Mouse (Mus musculus) spleen, adult 2 months (tissue): ENCODE measurements around the gene Nxn. TPM values are rescaled to one million over a fixed set of nuclear protein-coding genes. Genes with fewer than 3 reads are reported as not detected.

Experiments
- DNase-seq, 2 experiments: peaks; one replicate each; pipeline versions ENCODE4 v3.0.0 to v3.0.0-alpha.2; 2012 to 2021; ENCODE audit warnings: low spot score in 2 of 2, low read depth in 1 of 2
- H3K27ac ChIP-seq: fragments of 200-500 bp; 2 replicates; pipeline ENCODE4 v1.5.1; 2012; ENCODE audit warnings: low read length, inconsistent platforms; ENCODE audit not compliant: insufficient read depth
- H3K27me3 ChIP-seq: fragments of 200-500 bp; 2 replicates; pipeline ENCODE4 v1.6.1; 2012; ENCODE audit warnings: mild to moderate bottlenecking, moderate library complexity, low read length, inconsistent platforms; ENCODE audit not compliant: control insufficient read depth, insufficient read depth
- H3K36me3 ChIP-seq: fragments of 200-500 bp; 2 replicates; pipeline ENCODE4 v1.6.1; 2012; ENCODE audit warnings: mild to moderate bottlenecking, low read length, inconsistent platforms; ENCODE audit not compliant: control insufficient read depth, insufficient read depth
- H3K4me1 ChIP-seq: fragments of 200-500 bp; 2 replicates; pipeline ENCODE4 v1.6.1; 2011; ENCODE audit warnings: inconsistent platforms; ENCODE audit not compliant: control insufficient read depth, insufficient read depth, insufficient read length
- H3K4me3 ChIP-seq: fragments of 200-500 bp; 2 replicates; pipeline ENCODE4 v1.5.1; 2011; ENCODE audit warnings: mild to moderate bottlenecking, inconsistent platforms; ENCODE audit not compliant: insufficient read depth, insufficient read length; ENCODE audit errors: extremely low read depth
- CTCF ChIP-seq: fragments of 200-500 bp; IDR thresholded peaks from 2 replicates; pipeline ENCODE4 v1.5.1; 2011; ENCODE audit warnings: mild to moderate bottlenecking, inconsistent platforms; ENCODE audit not compliant: insufficient read depth, insufficient read length, insufficient replicate concordance; ENCODE audit errors: extremely low read depth
- POLR2A ChIP-seq: fragments of 200-500 bp; IDR thresholded peaks from 2 replicates; pipeline ENCODE4 v1.6.1; 2011; ENCODE audit warnings: low read depth, low read length, inconsistent platforms
- WGBS: fragments of 180-500 bp; shearing (Covaris S2); methylation state at CpG from one replicate; pipeline ENCODE4 v1.1.7; 2018; 5-methylcytosine and 5-hydroxymethylcytosine counted together
- polyA plus RNA-seq: library from polyadenylated mRNA; depleted of rRNA; stranded (reverse); fragments of >200 nt; gene quantifications from 2 replicates; pipeline ENCODE4 v1.2.3, GENCODE M21; 2012

Nxn gene
- polyA plus RNA-seq, 1 experiment = 6.9 TPM

GRCm38 (mm10) chr11:76294836-76295235, 104.1 kb downstream of the Nxn start:
- TF ChIP-seq POLR2A = no peak
- TF ChIP-seq CTCF = no peak

DNA sequence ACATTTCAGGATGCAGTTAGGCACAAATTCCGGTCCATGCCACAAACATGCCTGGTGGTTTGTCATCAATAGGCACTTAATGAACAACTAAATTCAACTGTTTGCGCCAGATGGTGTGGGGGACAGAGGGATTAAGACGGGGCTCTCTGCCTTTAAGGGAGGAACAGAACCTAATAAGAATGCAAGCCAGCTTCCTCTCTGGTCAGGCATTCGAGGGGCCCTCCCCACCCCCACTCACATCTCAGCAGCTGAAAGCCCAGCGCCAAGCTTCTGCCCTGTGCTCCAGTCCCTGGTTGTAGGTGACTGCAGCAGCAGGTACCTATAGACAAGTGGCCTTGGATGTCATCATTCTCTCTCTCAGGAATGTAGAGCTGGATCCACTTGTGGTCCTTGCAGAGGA, 104.9 kb downstream of the Nxn start:
- no peak for DNase-seq
- Histone ChIP-seq H3K27me3 (no peaks in the 10 kb centered on the region), H3K4me3 (no peak overlapping the region), H3K4me1 (no peaks in the 10 kb centered on the region), H3K36me3 (no peaks in the 10 kb centered on the region), H3K27ac (no peak overlapping the region)
- no peak for TF ChIP-seq POLR2A
- TF ChIP-seq CTCF = no peak
- WGBS = 75% methylated on average over 5 of the region's 5 CpGs

More at GRCm38 (mm10) chr11:76294836-76295235, 104.1 kb downstream of the Nxn start:
- H3K4me1 ChIP-seq = no peaks in the 10 kb centered on the region
- H3K27ac ChIP-seq = no peak overlapping the region
- H3K4me3 ChIP-seq = no peak overlapping the region
- H3K36me3 ChIP-seq = no peaks in the 10 kb centered on the region
- WGBS = 82% methylated on average over 9 of the region's 9 CpGs
- no peaks in the 10 kb centered on the region for H3K27me3 ChIP-seq
- DNase-seq = no peak

DNA sequence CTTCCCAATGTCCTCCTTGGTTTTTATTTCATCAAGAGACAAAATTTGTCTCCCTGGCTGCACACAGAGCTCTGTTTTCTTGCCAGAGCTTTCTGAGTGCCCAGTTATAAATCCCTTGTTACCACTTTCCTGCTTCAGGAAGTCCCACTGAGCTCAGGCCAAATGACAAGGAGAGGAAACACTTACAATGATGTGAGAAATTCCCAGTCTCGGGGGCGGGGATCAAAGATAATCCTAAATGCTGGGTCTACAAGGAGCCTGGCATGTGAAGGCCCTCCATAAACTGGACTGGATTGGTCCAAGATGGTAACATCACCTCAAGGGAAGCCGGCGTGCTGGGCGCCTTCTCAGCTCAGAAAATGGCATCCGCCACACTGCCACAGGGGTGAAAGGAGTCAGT, 106.1 kb downstream of the Nxn start:
- no peaks in the 10 kb centered on the region for H3K27me3 ChIP-seq
- no peaks in the 10 kb centered on the region for H3K4me1 ChIP-seq
- peak overlapping the region; percentile 33; the same call in 1 of the 2 replicates for H3K27ac ChIP-seq
- H3K4me3 ChIP-seq = no peak overlapping the region
- WGBS = 90% methylated on average over 6 of the region's 6 CpGs
- TF ChIP-seq CTCF (no peak), POLR2A (no peak)
- no peaks in the 10 kb centered on the region for H3K36me3 ChIP-seq
- no peak for DNase-seq

- Histone ChIP-seq H3K4me3 (no peak overlapping the region), H3K27me3 (no peaks in the 10 kb centered on the region)
- no peak for DNase-seq
Observed at GRCm38 (mm10) chr11:76292398-76292797, 106.5 kb downstream of the Nxn start.

GRCm38 (mm10) chr11:76291960-76292359, 107.0 kb downstream of the Nxn start:
- H3K27ac ChIP-seq = peak overlapping the region; percentile 33; the same call in 1 of the 2 replicates
- H3K36me3 ChIP-seq = no peaks in the 10 kb centered on the region
- DNase-seq = no peak
- no peaks in the 10 kb centered on the region for H3K4me1 ChIP-seq
- 85% methylated on average over 4 of the region's 4 CpGs for WGBS
- H3K27me3 ChIP-seq = no peaks in the 10 kb centered on the region
- H3K4me3 ChIP-seq = no peak overlapping the region
- TF ChIP-seq CTCF (no peak), POLR2A (no peak)

More at GRCm38 (mm10) chr11:76292398-76292797, 106.5 kb downstream of the Nxn start:
- no peak for TF ChIP-seq CTCF
- TF ChIP-seq POLR2A = no peak
- peak overlapping the region; percentile 33; the same call in 1 of the 2 replicates for H3K27ac ChIP-seq
- H3K36me3 ChIP-seq = no peaks in the 10 kb centered on the region
- no peaks in the 10 kb centered on the region for H3K4me1 ChIP-seq
- WGBS = 84% methylated on average over 15 of the region's 15 CpGs

- Histone ChIP-seq H3K4me1 (no peaks in the 10 kb centered on the region), H3K27me3 (no peaks in the 10 kb centered on the region), H3K4me3 (no peak overlapping the region), H3K36me3 (no peaks in the 10 kb centered on the region), H3K27ac (no peak overlapping the region)
- 68% methylated on average over 11 of the region's 11 CpGs for WGBS
- DNase-seq = no peak
- TF ChIP-seq CTCF (no peak), POLR2A (no peak)
Observed at GRCm38 (mm10) chr11:76290367-76290766, 108.6 kb downstream of the Nxn start.

DNA sequence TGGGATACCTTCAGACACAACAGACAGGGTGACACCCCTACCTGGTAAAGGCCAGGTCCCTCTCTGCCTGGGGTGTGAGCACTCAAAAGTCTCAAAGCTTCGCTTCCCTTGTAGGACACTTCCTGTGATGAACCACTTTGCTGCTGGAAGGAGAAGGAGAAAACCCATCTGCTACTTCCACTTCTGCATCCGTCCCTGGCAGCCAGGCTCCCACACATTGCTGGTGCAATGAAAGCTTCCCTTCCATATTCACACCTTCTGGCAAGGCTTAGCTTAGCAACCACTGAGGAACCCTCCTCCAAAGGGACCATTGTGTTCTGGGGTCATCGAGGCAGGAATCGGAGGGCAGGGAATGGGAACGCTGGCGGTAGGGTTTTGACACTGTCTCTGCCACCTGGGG, 110.3 kb downstream of the Nxn start:
- Histone ChIP-seq H3K4me3 (no peak overlapping the region), H3K36me3 (no peaks in the 10 kb centered on the region), H3K27me3 (no peaks in the 10 kb centered on the region), H3K4me1 (no peaks in the 10 kb centered on the region), H3K27ac (no peak overlapping the region)
- TF ChIP-seq CTCF = no peak
- no peak for TF ChIP-seq POLR2A
- DNase-seq = no peak
- 76% methylated on average over 6 of the region's 6 CpGs for WGBS
